Mouse (Mus musculus) limb, embryonic 10.5 days (tissue): ENCODE data around the gene Pold2. TPM values are rescaled to one million over a fixed set of nuclear protein-coding genes. Genes with fewer than 3 reads are reported as not detected.
A peak's percentile ranks its signal among the peaks of the same experiment; 100 is the strongest.
"Not testable (repeated sequence)": the region's sequence is repeated elsewhere in the genome, so short reads cannot be mapped to it uniquely, and the experiment has no call there.

Experiments
- DNase-seq: peaks from one replicate; pipeline ENCODE4 v3.0.0-alpha.2; 2017; ENCODE audit warnings: low spot score
- H3K27ac ChIP-seq: fragments of 300-500 bp; sonication (generic); 2 replicates; pipeline ENCODE4 v1.5.1; 2016; ENCODE audit warnings: mild to moderate bottlenecking
- H3K27me3 ChIP-seq: fragments of 300-500 bp; sonication (generic); 2 replicates; pipeline ENCODE4 v1.6.1; 2016; ENCODE audit warnings: low read depth, mild to moderate bottlenecking; ENCODE audit not compliant: poor library complexity, severe bottlenecking
- H3K36me3 ChIP-seq: fragments of 300-500 bp; sonication (generic); 2 replicates; pipeline ENCODE4 v1.6.1; 2016; ENCODE audit warnings: mild to moderate bottlenecking, moderate library complexity
- H3K4me1 ChIP-seq: fragments of 300-500 bp; sonication (generic); 2 replicates; pipeline ENCODE4 v1.6.1; 2016
- H3K4me3 ChIP-seq: fragments of 300-500 bp; sonication (generic); 2 replicates; pipeline ENCODE4 v1.5.1; 2016; ENCODE audit warnings: mild to moderate bottlenecking, moderate library complexity
- H3K9me3 ChIP-seq: fragments of 300-500 bp; sonication (generic); replicated peaks from 2 replicates; pipeline ENCODE4 v1.6.1; 2016; ENCODE audit warnings: mild to moderate bottlenecking
- WGBS: fragments of 180-500 bp; shearing (Covaris S2); methylation state at CpG from one replicate; pipeline ENCODE4 v1.1.7; 2016; 5-methylcytosine and 5-hydroxymethylcytosine counted together
- polyA plus RNA-seq: library from polyadenylated mRNA; unstranded; fragments of >200 nt; fragmentation: Nextera tagmentation; extraction: Ambion mirVana; gene quantifications from 2 replicates; pipeline ENCODE4 v1.2.1, GENCODE M21; 2016

The Pold2 gene
- polyA plus RNA-seq, 1 experiment from 2014 or later, result 165 TPM

DNA sequence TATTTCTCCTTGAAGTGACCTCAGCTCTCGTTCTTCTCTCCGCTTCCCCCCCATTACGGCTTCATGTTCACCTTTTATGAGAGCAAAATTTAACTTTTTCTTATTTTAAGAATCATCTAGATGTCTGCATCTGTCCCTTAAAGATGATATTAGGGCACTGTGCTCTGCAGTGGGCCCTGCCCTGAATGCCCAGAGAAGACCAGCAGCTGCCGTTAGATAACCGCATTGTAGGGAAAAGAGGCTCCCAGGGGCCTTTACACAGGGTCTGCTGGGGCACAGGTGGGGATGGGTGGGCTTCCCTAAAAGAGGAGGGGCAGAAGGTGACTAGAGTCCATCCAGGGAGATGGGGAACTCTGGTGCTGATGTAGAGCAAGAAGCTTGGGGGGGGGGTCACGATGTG lies 15.7 kb upstream of the Pold2 start:
- peaks cover 32% of the 10 kb centered on the region for H3K27me3 ChIP-seq
- H3K36me3 ChIP-seq, result no peaks in the 10 kb centered on the region
- no peak for DNase-seq
- H3K4me3 ChIP-seq, result no peak overlapping the region
- H3K27ac ChIP-seq, result no peak overlapping the region
- peaks cover 60% of the 10 kb centered on the region for H3K4me1 ChIP-seq
- H3K9me3 ChIP-seq, result no peaks in the 10 kb centered on the region
- 73% methylated on average over 6 of the region's 6 CpGs for WGBS

DNA sequence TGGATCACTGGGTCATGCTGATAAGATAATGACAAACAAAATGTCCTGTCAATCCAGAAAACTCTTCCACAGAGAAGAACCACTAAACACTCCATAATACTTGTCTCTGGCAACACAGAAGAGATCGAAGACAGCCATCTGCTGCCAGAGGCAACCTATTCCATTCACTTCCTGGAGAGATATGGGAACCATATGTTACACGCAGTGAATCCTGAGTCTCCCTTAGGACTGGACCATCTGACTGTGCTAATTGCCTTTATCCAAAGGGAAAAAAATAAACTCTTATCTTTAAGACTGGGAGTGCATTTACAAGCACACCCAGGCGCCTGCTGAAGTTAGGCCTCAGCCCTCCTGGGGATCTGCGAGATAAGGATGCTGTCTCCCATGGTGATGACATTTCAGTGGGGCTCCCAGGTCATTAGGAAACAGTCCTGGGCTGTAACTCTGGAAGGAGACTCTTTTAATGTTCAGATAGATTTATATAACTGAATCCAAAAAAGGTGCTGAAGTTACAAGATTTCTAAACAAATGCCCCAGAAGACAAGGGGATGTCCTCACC lies 14.8 kb upstream of the Pold2 start:
- H3K9me3 ChIP-seq, result no peaks in the 10 kb centered on the region
- no peak for DNase-seq
- H3K36me3 ChIP-seq, result no peaks in the 10 kb centered on the region
- 26% methylated on average over 4 of the region's 4 CpGs for WGBS
- peaks cover 23% of the 10 kb centered on the region for H3K27me3 ChIP-seq
- peaks cover 63% of the 10 kb centered on the region for H3K4me1 ChIP-seq
- H3K4me3 ChIP-seq, result no peak overlapping the region
- H3K27ac ChIP-seq, result peak overlapping the region; percentile 32; the same call in 1 of the 2 replicates

DNA sequence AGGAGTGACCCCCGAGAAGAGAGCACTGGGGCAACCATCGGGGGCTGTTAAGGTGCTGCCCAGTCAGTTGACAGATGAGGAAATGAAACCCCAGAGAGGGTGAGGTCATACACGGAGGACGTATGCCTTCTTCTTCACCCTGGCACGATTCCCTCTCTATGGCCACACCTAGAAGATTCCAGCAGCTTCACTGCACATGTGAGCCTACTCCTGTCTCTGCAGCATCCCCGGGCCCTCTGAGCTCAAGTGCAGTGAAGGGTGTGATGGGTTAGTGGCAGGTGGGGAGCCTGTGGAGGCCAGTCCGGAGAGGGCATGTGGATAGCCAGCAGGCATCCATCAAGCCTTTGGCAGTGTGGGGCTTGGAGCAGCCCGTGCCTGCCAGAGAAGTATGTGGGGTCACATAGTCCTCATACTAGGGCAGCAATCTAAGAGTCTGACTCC lies 14.1 kb upstream of the Pold2 start:
- peaks cover 16% of the 10 kb centered on the region for H3K27me3 ChIP-seq
- no peak overlapping the region for H3K4me3 ChIP-seq
- WGBS, result 54% methylated on average over 8 of the region's 8 CpGs
- H3K4me1 ChIP-seq, result peaks cover 62% of the 10 kb centered on the region
- H3K9me3 ChIP-seq, result no peaks in the 10 kb centered on the region
- peak overlapping the region; percentile 32 for H3K27ac ChIP-seq
- no peaks in the 10 kb centered on the region for H3K36me3 ChIP-seq
- DNase-seq, result no peak

DNA sequence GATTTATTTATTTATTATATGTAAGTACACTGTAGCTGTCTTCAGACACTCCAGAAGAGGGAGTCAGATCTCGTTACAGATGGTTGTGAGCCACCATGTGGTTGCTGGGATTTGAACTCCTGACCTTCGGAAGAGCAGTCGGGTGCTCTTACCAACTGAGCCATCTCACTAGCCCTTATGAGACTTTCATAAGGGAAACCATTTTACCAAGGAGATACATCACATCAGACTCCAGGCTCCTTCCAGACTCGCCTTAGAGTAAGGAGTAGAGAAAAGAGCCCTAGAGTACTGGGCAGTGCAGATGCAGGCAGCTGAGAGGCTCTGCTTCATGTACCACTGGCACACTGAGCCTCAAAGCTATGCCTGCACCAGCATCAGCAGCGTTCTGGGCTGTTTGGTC lies 10.5 kb upstream of the Pold2 start:
- not testable (repeated sequence) for H3K27ac ChIP-seq

DNA sequence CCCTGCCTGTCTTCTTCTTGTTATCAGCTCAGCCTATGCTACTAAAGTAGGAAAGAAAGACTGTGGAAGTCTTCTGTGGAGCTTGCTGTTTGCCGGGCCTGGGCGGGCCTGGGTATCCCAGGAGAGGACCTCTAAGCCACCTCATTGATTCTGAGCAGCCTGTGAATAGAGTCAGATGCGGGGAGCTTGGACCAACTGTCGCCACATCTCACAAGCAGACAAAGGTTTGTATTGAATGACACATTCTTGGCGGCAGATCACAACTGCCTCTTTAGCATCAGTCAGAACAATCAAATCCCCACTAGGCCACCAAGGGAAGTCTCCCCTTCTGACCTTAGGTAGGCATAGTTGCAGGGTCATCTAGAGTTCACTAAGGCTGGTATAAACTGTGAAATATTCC lies 9.2 kb upstream of the Pold2 start:
- Histone ChIP-seq H3K27ac (0 out of 2 replicates have a peak overlapping the region, but pooled peaks have one; percentile 64), H3K4me1 (peaks cover 51% of the 10 kb centered on the region), H3K9me3 (no peaks in the 10 kb centered on the region), H3K27me3 (no peaks in the 10 kb centered on the region), H3K4me3 (no peak overlapping the region), H3K36me3 (no peaks in the 10 kb centered on the region)
- DNase-seq, result no peak
- 70% methylated on average over 5 of the region's 5 CpGs for WGBS

More for the DNA sequence above, 10.5 kb upstream of the Pold2 start:
- H3K4me1 ChIP-seq, result peaks cover 64% of the 10 kb centered on the region
- not testable (repeated sequence) for H3K9me3 ChIP-seq, H3K36me3 ChIP-seq, DNase-seq, H3K4me3 ChIP-seq, H3K27me3 ChIP-seq
- WGBS, result 52% methylated on average over 5 of the region's 5 CpGs

DNA sequence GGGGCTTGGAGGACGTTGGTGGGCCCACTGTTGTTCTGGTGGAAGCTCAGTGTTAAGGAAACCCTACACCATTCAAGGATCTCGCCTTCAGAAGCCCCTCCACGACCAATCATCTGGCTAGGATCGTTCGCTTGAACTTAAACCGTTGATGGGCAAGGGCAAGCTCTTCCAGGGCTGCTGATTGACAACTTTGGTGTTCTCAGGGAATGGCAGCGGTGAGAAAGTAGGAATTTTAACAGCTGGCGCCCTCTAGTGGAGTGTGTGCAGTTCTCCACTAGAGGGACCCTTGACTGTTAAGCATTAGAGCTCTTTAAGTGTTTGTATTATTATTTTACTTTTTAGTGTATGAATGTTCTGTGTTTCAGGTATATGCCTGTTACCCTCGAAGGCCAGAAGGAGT lies 8.1 kb upstream of the Pold2 start:
- no peaks in the 10 kb centered on the region for H3K27me3 ChIP-seq
- H3K9me3 ChIP-seq, result no peaks in the 10 kb centered on the region
- peaks cover 41% of the 10 kb centered on the region for H3K4me1 ChIP-seq
- 19% methylated on average over 9 of the region's 9 CpGs for WGBS
- no peaks in the 10 kb centered on the region for H3K36me3 ChIP-seq
- peak; percentile 76 for DNase-seq
- H3K4me3 ChIP-seq, result no peak overlapping the region
- H3K27ac ChIP-seq, result peak overlapping the region; percentile 11; the same call in 1 of the 2 replicates

DNA sequence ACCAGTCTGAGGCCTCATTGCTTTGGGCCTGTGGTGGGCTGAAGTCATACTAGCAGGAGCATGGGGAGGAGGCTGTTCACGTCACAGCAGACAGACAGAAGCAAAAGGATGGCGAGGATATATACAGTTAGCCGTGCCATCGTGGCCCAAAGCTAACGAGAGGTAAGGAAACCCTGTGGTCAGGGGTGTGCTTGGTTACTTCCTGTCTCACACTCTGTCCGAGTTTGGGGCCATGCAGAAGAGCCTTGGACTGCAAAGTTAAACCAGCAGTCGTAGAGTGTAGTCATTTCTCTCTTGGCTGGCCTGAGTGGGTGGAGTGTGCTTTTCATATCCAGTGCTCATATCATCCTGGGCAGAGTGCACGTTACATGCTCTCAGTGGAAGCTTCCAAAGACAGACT lies 4.4 kb upstream of the Pold2 start:
- H3K9me3 ChIP-seq, result no peaks in the 10 kb centered on the region
- H3K36me3 ChIP-seq, result no peaks in the 10 kb centered on the region
- peaks cover 32% of the 10 kb centered on the region for H3K4me1 ChIP-seq
- H3K4me3 ChIP-seq, result no peak overlapping the region
- H3K27me3 ChIP-seq, result no peaks in the 10 kb centered on the region
- H3K27ac ChIP-seq, result no peak overlapping the region
- DNase-seq, result no peak
- 76% methylated on average over 8 of the region's 8 CpGs for WGBS

DNA sequence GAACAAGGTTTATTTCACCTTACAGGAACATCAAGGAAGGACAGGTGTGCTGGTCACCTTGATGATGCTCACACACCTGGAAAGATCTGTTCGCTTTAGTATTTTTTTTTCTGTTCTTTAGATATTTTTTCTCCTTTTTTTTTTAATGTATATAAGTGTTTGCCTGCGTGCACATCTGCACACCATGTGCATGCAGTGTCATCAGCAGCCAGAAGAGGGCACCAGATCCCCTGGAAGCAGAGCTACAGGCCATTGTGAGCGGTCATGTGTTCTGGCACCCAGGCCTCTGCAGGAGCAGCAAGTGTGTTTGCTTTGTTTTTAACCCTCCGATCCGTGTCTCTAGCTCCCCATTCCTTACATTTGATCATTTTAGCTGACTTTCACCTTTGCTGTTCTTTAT lies 1.8 kb upstream of the Pold2 start:
- H3K4me1 ChIP-seq, result peaks cover 34% of the 10 kb centered on the region
- H3K36me3 ChIP-seq, result peaks cover 20% of the 10 kb centered on the region
- no peaks in the 10 kb centered on the region for H3K27me3 ChIP-seq
- no peak overlapping the region for H3K27ac ChIP-seq
- WGBS, result 57% methylated on average over 5 of the region's 5 CpGs
- H3K9me3 ChIP-seq, result no peaks in the 10 kb centered on the region
- H3K4me3 ChIP-seq, result no peak overlapping the region
- DNase-seq, result peak; percentile 81

DNA sequence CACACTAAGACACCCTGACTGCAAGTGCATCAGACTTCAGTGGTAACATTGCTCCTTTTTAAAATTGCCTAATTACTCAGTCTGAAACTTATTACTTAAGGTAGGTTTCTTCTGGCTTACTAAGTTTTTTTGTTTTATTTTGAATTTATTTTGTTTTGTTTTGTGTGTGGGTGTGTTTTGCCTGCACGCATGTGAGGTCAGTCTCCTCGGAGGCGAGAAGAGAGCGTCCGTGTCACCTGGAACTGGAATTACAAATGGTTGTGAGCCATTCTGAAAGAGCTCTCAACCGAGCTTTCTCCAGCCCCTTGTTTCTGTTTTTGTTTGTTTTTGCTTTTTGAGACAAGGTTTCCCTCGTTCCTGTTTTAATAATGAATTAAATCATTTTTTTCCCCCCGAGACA lies 569 bp upstream of the Pold2 start:
- H3K9me3 ChIP-seq, result no peaks in the 10 kb centered on the region
- peak overlapping the region; percentile 73 for H3K4me3 ChIP-seq
- DNase-seq, result no peak
- no peaks in the 10 kb centered on the region for H3K27me3 ChIP-seq
- H3K27ac ChIP-seq, result peak overlapping the region; percentile 90
- H3K36me3 ChIP-seq, result peaks cover 32% of the 10 kb centered on the region
- WGBS, result 58% methylated on average over 8 of the region's 8 CpGs
- peaks cover 34% of the 10 kb centered on the region for H3K4me1 ChIP-seq

DNA sequence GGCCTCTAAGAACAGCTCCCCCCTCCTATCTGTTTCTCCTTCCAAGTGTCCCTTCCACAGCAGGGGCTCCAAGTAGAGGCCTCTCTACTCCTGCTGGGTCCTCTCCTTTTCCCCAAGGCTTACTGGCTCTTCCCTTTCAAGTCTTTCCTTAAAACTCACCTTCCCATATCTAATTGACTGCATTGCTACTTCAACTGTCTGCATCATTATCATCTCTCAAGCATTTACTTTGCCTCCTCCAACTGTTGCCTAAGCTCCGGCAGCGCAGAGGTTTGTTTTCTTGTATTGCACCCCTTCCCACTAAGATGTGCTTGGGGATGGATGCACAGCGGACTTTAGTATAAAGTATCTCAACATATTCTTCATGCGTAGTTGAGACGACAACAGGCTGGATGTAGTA lies 671 bp downstream of the Pold2 start:
- DNase-seq, result no peak
- 8% methylated on average over 5 of the region's 5 CpGs for WGBS
- peak overlapping the region; percentile 73 for H3K4me3 ChIP-seq
- peaks cover 34% of the 10 kb centered on the region for H3K4me1 ChIP-seq
- no peaks in the 10 kb centered on the region for H3K9me3 ChIP-seq
- H3K36me3 ChIP-seq, result peaks cover 44% of the 10 kb centered on the region
- H3K27ac ChIP-seq, result peak overlapping the region; percentile 90
- no peaks in the 10 kb centered on the region for H3K27me3 ChIP-seq

DNA sequence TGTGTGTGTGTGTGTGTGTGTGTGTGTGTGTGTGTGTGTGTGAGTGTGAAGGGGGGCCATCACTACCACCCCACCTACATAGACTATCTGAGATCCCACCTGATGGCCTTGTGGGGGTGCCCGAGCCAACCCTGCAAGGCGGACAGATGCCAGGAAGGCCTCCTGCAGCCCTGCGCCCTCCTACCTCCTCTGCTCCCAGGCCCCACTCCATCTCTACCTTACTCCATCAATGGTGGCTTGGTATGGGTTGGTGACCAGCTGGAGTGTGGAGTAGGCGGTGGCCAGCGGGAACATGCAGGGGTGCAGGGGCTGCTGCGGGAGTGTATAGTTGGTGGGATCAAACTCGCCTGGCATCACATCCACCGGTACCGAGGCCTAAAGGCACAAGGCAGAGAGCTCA lies 4.9 kb downstream of the Pold2 start:
- WGBS, result 96% methylated on average over 9 of the region's 9 CpGs
- peaks cover 86% of the 10 kb centered on the region for H3K36me3 ChIP-seq

DNA sequence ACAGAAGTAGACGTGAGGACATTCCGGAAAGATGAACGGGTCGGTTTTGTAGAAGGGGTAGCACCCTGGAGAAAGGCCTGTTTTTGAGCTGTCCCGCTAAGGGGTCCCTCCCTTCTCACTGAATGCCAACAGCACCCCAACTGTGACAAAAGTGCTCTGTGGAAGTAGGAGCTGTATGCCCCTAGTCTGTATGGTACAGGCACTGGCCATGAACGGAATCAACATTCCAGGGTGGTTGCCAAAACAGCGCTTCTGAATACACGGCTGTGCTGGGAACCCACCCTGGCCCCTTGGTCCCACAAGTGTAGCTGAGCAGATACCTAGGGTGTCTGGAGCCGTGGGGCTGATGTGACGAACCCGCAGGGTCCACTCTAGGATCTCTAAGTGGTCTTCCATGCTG lies 5.4 kb downstream of the Pold2 start:
- Histone ChIP-seq H3K27ac (no peak overlapping the region), H3K4me3 (no peak overlapping the region), H3K36me3 (peaks cover 91% of the 10 kb centered on the region), H3K4me1 (peaks cover 19% of the 10 kb centered on the region), H3K27me3 (no peaks in the 10 kb centered on the region), H3K9me3 (no peaks in the 10 kb centered on the region)
- WGBS, result 96% methylated on average over 11 of the region's 11 CpGs
- DNase-seq, result no peak

More for the DNA sequence above, 4.9 kb downstream of the Pold2 start:
- Histone ChIP-seq H3K27ac (no peak overlapping the region), H3K4me3 (no peak overlapping the region), H3K9me3 (no peaks in the 10 kb centered on the region), H3K4me1 (peaks cover 22% of the 10 kb centered on the region), H3K27me3 (no peaks in the 10 kb centered on the region)
- no peak for DNase-seq

DNA sequence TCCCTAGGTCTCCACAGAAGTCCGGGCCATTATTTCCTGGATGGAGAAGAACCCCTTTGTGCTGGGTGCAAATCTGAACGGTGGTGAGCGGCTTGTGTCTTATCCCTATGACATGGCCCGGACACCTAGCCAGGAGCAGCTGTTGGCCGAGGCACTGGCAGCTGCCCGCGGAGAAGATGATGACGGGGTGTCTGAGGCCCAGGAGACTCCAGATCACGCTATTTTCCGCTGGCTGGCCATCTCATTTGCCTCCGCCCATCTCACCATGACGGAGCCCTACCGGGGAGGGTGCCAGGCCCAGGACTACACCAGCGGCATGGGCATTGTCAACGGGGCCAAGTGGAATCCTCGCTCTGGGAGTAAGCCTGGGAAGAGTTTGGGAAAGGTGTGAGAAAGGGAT lies 8.0 kb downstream of the Pold2 start:
- H3K36me3 ChIP-seq, result peaks cover 84% of the 10 kb centered on the region
- WGBS, result 93% methylated on average over 16 of the region's 16 CpGs

DNA sequence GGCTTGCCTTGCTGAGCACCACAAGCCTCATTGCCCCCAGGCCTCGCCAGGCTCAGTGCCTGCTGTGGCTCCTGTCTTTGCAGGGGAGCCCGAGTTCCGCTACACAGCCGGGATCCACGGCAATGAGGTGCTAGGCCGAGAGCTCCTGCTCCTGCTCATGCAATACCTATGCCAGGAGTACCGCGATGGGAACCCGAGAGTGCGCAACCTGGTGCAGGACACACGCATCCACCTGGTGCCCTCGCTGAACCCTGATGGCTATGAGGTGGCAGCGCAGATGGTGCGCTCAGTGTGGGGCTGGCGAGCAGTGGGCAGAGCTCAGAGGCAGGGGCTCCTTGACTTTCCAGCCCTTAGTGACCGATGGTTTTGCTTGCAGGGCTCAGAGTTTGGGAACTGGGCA lies 8.8 kb downstream of the Pold2 start:
- H3K9me3 ChIP-seq, result no peaks in the 10 kb centered on the region
- H3K4me3 ChIP-seq, result no peak overlapping the region
- DNase-seq, result no peak
- H3K36me3 ChIP-seq, result peaks cover 81% of the 10 kb centered on the region
- peaks cover 9% of the 10 kb centered on the region; the same call in 1 of the 2 replicates for H3K4me1 ChIP-seq
- H3K27me3 ChIP-seq, result 0 out of 2 replicates have a peak, but pooled peaks cover under 1% of the 10 kb centered on the region
- WGBS, result 95% methylated on average over 16 of the region's 16 CpGs
- peak overlapping the region; percentile 14; the same call in 1 of the 2 replicates for H3K27ac ChIP-seq

More for the DNA sequence above, 8.0 kb downstream of the Pold2 start:
- H3K27ac ChIP-seq, result no peak overlapping the region
- no peaks in the 10 kb centered on the region for H3K9me3 ChIP-seq
- H3K27me3 ChIP-seq, result no peaks in the 10 kb centered on the region
- DNase-seq, result no peak
- peaks cover 9% of the 10 kb centered on the region; the same call in 1 of the 2 replicates for H3K4me1 ChIP-seq
- no peak overlapping the region for H3K4me3 ChIP-seq
